ENCODE assay signal across 26 mouse cellular contexts in the genomic region with DNA sequence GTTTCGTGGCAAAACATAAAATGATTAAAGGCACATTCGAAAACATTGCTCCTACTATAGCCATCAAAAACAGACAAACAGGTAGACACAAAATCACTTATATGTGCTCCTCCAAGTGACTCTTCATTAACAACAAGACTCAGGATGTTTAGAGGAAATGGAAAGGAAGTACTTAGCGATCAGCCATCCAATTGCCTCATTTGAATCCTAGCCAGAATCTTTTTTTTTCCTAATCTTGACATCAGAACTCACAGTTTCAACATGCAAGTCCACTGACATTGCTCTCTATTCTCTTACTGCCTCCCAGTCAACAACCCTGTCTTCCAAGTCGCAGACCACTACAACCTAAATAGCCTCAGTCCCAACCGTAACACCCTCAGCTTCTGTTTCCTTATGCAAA. TPM values are rescaled to one million over a fixed set of nuclear protein-coding genes. Genes with fewer than 3 reads are reported as not detected.
A peak's percentile ranks its signal among the peaks of the same experiment; 100 is the strongest.
DNase-seq lines count a peak whose midpoint lies in the region; ATAC-seq and TF ChIP-seq lines count a peak whose summit lies in the region.
"Had no signal": no experiment of that assay in that cellular context is flagged by ENCODE, and none has a peak within 500 bp of the region (broad histone marks: within the 10 kb centered on the region; RNA-seq: fewer than 3 reads in every experiment).

No protein-coding gene starts in this region.

- no peaks in the 10 kb centered on the region for H3K9me3 ChIP-seq in lung, embryonic 14.5 days (ENCODE audit: low read depth, low read length)
- H3K9me3 ChIP-seq: embryonic facial prominence, embryonic 10.5 days; embryonic facial prominence, embryonic 12.5 days; forebrain, embryonic 13.5 days; forebrain, embryonic 15.5 days had no signal

- no peak for TF ChIP-seq POLR2A in heart, adult 2 months (IDR thresholded peaks at IDR 0.05; ENCODE audit: insufficient read depth, low read depth, low read length)

- WGBS in heart, adult 2 months, result 58% methylated on average over 5 of the region's 5 CpGs
- WGBS in lung, embryonic 14.5 days, result 76% methylated on average over 5 of the region's 5 CpGs

- no peak for DNase-seq in heart, adult 2 months
- DNase-seq in heart, postnatal 10 days, result no peak
- no peak for DNase-seq in layer of hippocampus, adult 2 months (ENCODE audit: low spot score in 2 of 2)
- DNase-seq in layer of hippocampus, adult 9-10 months (ENCODE audit: low spot score), result no peak
- DNase-seq in lung, embryonic 14.5 days, result peak; percentile 45
- no peak for DNase-seq in lung, postnatal 4 days
- peak; percentile 65 for DNase-seq in 416B (ENCODE audit: low read depth)
- no peak for DNase-seq in left cerebral cortex, postnatal 25 days (ENCODE audit: low spot score in 2 of 2)
- DNase-seq: adrenal gland, adult 8-10 months; adrenal gland, postnatal 14 days; adrenal gland, postnatal 36 days; B cell, adult 2 months; cerebellum, adult 11-12 months; cerebellum, adult 2 months; cerebellum, adult 9-10 months; cerebellum, postnatal 10 days; cerebellum, postnatal 25 days had no signal

- no peak for ATAC-seq in lung, embryonic 14.5 days (ENCODE audit: insufficient read depth)
- ATAC-seq: activated CD4-positive, CD25-positive, alpha-beta regulatory T cell, adult 4 months; CD4-positive, CD25-positive, alpha-beta regulatory T cell, adult 4 months; forebrain, embryonic 13.5 days; forebrain, embryonic 15.5 days; Patski had no signal

- intact Hi-C loops in heart, adult 2 months (cut with DNase I), result no loop called here
- intact Hi-C loops in heart, postnatal 10 days (cut with DNase I), result no loop called here
- intact Hi-C loops in left cerebral cortex, postnatal 25 days (cut with DNase I), result loop anchor here (2.0 kb wide), 1 partner anchor 41 kb away; no protein-coding TSS in a partner anchor

- no peak overlapping the region for H3K4me2 ChIP-seq in lung, embryonic 14.5 days
- H3K4me2 ChIP-seq: embryonic facial prominence, embryonic 12.5 days; forebrain, embryonic 13.5 days; forebrain, embryonic 15.5 days had no signal

- H3K4me3 ChIP-seq in heart, adult 2 months, result no peak overlapping the region
- no peak overlapping the region for H3K4me3 ChIP-seq in layer of hippocampus, adult 2 months
- H3K4me3 ChIP-seq in lung, embryonic 14.5 days (ENCODE audit: low read depth, low read length), result no peak overlapping the region
- H3K4me3 ChIP-seq: embryonic facial prominence, embryonic 10.5 days; embryonic facial prominence, embryonic 12.5 days; forebrain, embryonic 13.5 days; forebrain, embryonic 15.5 days had no signal

- H3K36me3 ChIP-seq in heart, adult 2 months (ENCODE audit: control insufficient read depth, insufficient read depth, low read length), result peaks cover 14% of the 10 kb centered on the region
- no peaks in the 10 kb centered on the region for H3K36me3 ChIP-seq in lung, embryonic 14.5 days (ENCODE audit: insufficient read depth)
- H3K36me3 ChIP-seq: embryonic facial prominence, embryonic 10.5 days; embryonic facial prominence, embryonic 12.5 days; forebrain, embryonic 15.5 days; G1E had no signal

- TF ChIP-seq EP300 in heart, adult 2 months (IDR thresholded peaks at IDR 0.05; ENCODE audit: insufficient read depth, low read depth, low read length), result no peak

- H3K27ac ChIP-seq in heart, adult 2 months, result peak overlapping the region; percentile 20; the same call in 1 of the 2 replicates
- peak overlapping the region; percentile 84; the same call in 1 of the 2 replicates for H3K27ac ChIP-seq in layer of hippocampus, adult 2 months
- H3K27ac ChIP-seq in lung, embryonic 14.5 days (ENCODE audit: low read depth), result no peak overlapping the region
- H3K27ac ChIP-seq: embryonic facial prominence, embryonic 10.5 days; embryonic facial prominence, embryonic 12.5 days; forebrain, embryonic 13.5 days; forebrain, embryonic 15.5 days had no signal

- no peak overlapping the region for H3K9ac ChIP-seq in heart, adult 2 months (ENCODE audit: low read depth, low read length)
- H3K9ac ChIP-seq in lung, embryonic 14.5 days, result no peak overlapping the region
- H3K9ac ChIP-seq: embryonic facial prominence, embryonic 12.5 days; forebrain, embryonic 13.5 days; forebrain, embryonic 15.5 days had no signal

- no peak for TF ChIP-seq CTCF in heart, adult 2 months (IDR thresholded peaks at IDR 0.05)
- TF ChIP-seq CTCF in layer of hippocampus, adult 2 months (conservative IDR thresholded peaks at IDR 0.05), result no peak
- TF ChIP-seq CTCF in lung, embryonic 14.5 days (IDR thresholded peaks at IDR 0.05; ENCODE audit: low read depth), result no peak

- H3K4me1 ChIP-seq in heart, adult 2 months (ENCODE audit: control insufficient read depth, insufficient read depth, low read length), result peaks cover 14% of the 10 kb centered on the region
- H3K4me1 ChIP-seq in lung, embryonic 14.5 days (ENCODE audit: insufficient read depth), result peaks cover 5% of the 10 kb centered on the region; the same call in 1 of the 2 replicates
- H3K4me1 ChIP-seq: embryonic facial prominence, embryonic 12.5 days; forebrain, embryonic 13.5 days had no signal

- no peaks in the 10 kb centered on the region for H3K27me3 ChIP-seq in heart, adult 2 months (ENCODE audit: control insufficient read depth, insufficient read depth, low read length)
- no peaks in the 10 kb centered on the region for H3K27me3 ChIP-seq in lung, embryonic 14.5 days (ENCODE audit: insufficient read depth, low read length)
- H3K27me3 ChIP-seq: CH12.LX; embryonic facial prominence, embryonic 12.5 days; forebrain, embryonic 13.5 days; forebrain, embryonic 15.5 days; Patski had no signal

- H3K79me2 ChIP-seq in heart, adult 2 months (replicated peaks; ENCODE audit: control insufficient read depth, insufficient read depth, low read length), result peaks cover 2% of the 10 kb centered on the region; the same call in 1 of the 2 replicates

RNA-seq across cellular contexts. Expression of a gene that starts 21.2 kb away (rescaled TPM):
- total RNA-seq in heart, adult 2 months (2021), result 1 to 10 TPM; 5.1 to 9.2 TPM
- 7.9 and 17.3 TPM in 2 replicates for polyA plus RNA-seq in heart, adult 2 months (2012; rRNA removed)
- total RNA-seq in heart, postnatal 10 days (2021), result 10 to 100 TPM in 1 of 2 experiments, 1 to 10 TPM in 1; 9.6 to 12.9 TPM
- 100 to 1,000 TPM in 1 of 2 experiments, 10 to 100 TPM in 1; 83.6 to 100 TPM for total RNA-seq in layer of hippocampus, adult 2 months (2021)
- polyA plus RNA-seq in lung, embryonic 14.5 days (2014; fragmentation: Nextera tagmentation; extraction: Ambion mirVana), result 6.4 and 9.7 TPM in 2 replicates
- total RNA-seq in left cerebral cortex, postnatal 25 days (2021), result 10 to 100 TPM; 52.2 to 67.1 TPM
- total RNA-seq: CH12.LX had no signal
- polyA plus RNA-seq: activated CD4-positive, CD25-positive, alpha-beta regulatory T cell, adult 4 months; CD4-positive, CD25-positive, alpha-beta regulatory T cell, adult 4 months; G1E had no signal

Comparison
In these comparisons a context has a peak if more than half of its experiments do, and no peak if none do; other contexts are left out.
1. DNase-seq: peak in lung, embryonic 14.5 days (single experiment) and 416B (single experiment); none in heart, adult 2 months (0 of 2), heart, postnatal 10 days (0 of 2), layer of hippocampus, adult 2 months (0 of 2), layer of hippocampus, adult 9-10 months (single experiment), lung, postnatal 4 days (0 of 2) and left cerebral cortex, postnatal 25 days (0 of 2).